Mouse (Mus musculus) layer of hippocampus, adult 11-12 months (tissue): ENCODE results near the gene Fabp3.

Experiments
- DNase-seq: peaks from one replicate; pipeline ENCODE4 v3.0.0; 2022; ENCODE audit warnings: low spot score

Gene Fabp3

DNA sequence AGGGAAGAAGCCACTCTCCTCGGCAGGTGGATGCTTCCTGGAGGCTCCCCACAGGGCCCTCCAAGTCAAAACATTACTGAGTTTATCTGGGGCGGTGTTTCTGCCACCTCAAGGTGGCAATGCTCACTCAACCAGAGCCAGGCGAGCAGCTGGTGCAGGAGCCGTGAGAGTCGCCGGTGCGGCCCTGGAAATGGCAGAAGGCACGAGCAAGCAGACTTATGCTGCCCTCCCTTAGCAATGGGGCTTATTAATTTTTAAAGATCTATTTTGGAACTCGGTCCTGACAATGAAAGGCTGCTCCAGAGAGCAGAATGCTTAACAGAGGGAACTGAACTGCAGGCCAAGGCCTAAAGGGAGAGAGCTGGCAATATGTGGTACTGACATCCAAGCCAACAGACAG is 19.0 kb downstream of the Fabp3 start:
- no peak for DNase-seq

DNA sequence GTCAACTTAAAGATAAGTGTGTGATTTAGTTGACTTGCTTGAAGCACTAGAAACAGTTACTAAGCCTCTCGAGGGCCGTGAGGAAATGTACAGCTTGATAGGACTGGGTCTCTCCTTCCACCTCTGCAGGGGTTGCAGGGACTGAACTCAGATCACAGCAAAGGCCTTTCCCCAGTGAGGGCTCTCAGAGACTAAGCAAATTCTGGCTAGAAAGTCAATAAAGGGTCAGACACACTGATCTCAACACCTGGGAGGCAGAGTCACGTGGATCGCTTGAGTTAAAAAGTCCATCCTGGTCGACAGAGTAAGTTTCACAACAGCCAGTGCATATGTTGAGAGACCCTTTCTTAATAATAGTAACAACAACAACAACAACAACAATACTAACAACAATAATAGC is 27.5 kb downstream of the Fabp3 start:
- DNase-seq: no peak

DNA sequence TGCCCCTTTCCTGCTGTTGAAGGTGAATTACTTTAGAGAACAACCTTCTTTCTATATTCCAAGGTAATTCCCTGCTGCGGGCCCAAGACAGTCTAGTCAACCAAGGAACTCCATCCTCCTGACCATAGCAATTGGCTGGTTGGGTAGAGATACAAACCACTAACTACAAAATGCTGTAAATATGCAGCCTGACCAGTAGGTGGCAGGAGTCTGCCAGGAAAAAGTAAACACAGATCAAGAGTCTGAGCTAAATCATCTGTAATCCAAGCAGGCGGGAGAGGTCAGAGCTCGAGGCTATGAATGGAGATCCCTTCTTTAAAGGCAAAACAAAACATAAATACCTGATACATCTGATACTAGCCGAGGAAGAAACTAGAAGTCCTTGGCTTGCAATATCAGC is 33.3 kb downstream of the Fabp3 start:
- peak; percentile 32 for DNase-seq

DNA sequence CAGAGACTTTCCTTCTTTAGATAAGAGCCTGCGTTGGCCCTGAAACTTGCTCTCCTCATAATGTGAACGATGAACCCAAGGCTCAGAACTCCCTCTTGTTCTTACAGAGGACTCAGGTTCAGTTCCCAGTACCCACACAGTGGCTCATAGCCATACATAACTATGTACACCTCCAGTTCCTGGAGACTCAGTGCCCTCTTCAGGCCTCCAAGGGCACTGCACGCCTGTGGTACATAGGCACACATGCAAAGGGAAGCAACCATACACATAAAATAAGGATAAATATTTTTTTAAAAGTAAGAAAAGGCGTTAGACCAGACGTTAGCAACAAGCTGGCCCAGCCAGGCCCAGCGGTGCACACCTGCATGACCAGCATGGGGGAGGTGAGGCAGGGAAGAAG is 41.3 kb downstream of the Fabp3 start:
- DNase-seq: no peak

DNA sequence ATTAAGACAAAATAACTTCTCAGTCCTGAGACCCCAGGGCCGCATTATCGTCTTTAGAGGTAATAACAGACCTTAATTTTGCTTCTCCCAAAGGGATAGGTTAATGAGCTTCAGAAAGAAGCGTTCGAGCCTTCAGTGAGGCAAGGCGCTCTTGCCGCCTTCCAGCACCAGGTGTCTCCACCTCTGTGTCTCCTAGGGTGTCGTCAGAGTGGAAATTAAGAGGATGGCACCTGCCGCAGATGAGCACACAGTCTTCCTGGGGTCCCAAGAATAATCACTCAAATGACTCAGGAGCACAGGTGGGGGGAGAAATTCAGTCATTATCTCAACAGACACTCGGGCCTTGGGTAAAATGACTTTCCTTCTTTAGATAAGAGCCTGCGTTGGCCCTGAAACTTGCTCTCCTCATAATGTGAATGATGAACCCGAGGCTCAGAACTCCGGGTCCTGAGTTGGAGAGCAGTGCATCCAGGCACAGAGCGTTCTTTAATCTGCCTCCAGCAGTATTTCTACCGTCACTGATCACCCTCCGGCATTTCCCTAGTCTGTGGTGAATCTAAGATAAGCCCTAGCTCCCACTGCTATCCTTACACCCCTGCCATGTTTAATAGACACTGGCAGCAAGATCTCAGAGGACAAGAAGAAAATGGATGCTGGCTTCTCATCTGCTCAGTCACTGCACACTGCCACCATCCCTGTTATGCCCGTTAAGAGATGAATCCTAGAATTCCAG is 42.5 kb downstream of the Fabp3 start:
- DNase-seq: no peak

DNA sequence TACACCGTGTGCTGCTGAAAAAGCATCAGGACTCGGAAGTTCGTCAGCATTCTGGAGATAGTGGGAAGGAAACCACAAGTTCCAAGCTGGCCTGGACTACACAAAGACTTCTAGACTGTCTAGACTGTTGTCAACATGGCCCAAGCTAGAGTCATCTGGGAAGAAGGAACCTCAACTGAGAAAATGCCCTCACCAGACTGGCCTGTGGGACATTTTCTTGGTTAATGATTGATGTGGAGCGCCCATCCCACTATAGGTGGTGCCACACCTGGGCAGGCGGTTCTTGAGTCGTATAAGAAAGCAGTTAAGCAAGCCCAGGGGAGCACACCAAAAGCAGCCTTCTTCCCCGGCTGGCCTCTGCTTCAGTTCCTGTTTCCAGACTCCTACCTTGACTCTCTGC is 44.2 kb downstream of the Fabp3 start:
- no peak for DNase-seq

DNA sequence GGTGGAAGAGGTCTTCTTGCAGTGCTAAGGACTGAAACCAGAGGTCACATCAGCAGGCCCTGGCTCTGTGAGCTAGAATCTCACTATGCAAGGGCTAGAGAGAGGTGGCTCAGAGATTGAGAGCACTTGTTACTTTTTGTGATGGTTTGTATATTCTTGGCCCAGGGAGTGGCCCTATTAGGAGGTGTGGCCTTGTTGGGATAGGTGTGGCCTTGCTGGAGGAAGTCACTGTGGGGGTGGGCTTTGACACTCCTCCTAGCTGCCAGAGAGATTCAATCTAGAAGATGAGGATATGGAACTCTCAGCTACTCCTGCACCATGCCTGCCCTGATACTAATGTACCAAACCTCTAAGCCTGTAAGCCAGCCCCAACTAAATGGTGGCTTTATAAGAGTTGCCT is 49.6 kb downstream of the Fabp3 start:
- DNase-seq: no peak

DNA sequence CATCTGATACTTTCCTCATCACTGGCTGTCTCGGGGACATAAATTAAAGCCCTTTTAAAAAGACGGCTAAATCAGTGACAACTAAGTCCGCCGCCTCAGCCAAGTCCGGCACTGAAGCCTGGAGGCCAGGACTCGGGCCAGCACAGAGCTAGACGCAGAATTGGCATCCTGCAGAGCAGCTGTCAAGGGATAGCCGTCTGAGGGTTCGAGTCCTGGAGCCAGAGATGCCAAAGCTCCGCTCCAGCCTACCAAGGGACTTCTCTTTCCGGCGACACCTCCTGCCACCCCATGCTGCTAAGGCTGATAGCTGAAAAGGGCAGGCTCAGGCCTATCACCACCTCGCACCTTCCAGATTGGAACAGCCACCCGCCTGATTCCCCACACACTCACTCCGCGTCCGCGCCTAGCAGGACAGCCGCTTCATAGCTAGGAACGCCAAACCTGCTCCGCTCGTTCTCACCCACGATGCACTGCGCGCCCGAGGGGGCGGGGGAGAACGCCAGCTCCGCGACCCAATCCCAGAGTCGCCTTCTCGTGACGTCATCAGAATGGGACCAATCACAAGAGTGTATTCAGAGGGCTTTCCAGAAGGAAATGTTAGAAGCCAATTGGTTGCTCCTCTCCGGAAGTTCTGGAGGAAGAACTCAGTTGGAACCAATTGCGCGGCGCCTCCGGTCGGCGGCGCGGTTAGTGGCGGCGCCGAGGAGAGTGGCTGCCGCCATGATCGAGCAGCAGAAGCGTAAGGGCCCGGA is 51.3 kb downstream of the Fabp3 start, which contains the start of the genes Zcchc17 and Snrnp40:
Gene Zcchc17, minus strand, starts transcription at position 458 of the 752 bp plus-strand sequence.
Gene Snrnp40, plus strand, starts transcription at position 647 of the 752 bp plus-strand sequence.
- peak; percentile 100 for DNase-seq

DNA sequence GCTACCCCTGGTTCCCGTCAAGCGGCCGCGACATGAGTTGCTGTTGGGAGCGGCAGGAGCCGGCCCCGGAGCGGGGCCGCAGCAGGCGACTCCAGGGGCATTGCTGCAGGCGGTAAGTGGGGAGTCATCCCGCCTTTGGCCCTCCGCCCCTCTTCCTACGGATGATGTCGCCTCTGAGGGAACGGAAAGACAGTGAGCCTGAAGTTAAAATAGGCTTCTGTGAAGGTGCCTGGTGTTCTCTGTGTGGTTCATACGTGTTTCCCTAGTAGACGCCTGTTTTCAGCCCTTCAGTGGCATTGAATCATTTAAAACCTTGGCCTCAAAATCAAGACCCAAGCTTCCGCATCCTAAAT is 51.8 kb downstream of the Fabp3 start:
- no peak for DNase-seq
